Mouse (Mus musculus): ENCODE data around the gene Lnx2. TPM values are rescaled to one million over a fixed set of nuclear protein-coding genes. Genes with fewer than 3 reads are reported as not detected.

Lnx2 gene
- polyA plus RNA-seq, 1 experiment from 2014 or later = 4.2 TPM

DNA sequence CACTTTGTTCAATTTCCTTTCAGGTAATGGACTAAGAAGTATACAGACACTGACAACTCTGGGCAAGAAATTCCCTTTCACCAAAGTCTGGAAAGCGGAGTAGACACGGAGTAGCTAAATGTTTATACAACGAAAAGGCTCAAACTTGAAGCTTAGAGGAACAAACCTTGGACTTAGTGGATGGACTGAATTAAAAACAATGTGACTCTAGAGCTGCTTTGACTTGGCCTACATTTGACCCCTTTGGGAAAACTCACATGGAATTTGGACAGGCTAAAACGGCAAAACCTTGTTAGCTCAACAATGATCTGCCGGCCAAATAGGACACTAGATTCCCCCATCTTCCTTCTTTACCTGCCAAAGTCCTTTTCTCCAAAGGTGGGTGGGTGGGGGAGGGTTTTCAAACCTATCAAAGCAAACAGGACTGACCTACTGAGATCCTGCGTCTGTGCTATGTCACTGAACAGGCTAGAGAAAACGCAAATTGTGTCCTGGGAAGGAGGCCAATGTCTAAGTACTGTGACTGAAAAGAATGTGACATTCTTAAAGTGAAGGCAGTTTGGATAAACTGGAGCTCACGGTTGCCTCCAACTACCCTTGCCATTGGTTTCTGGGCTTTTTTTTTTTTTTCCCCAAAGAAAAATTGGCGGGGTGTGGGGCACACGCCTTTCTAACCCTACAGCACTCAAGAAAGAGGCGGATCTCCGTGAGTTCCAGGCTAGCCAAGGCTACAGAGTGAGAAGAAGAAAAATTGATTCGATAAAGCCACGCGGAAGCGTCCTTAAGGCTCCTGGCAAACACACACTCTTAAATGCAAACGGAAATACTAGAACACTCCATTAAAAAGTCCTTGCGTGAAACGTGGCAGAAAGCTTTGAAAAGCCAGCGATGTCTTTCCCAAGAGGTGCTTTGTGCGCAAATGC is 1.0 kb downstream of the Lnx2 start:
- peak overlapping the region; percentile 74; the same call in 1 of the 2 replicates for H3K27ac ChIP-seq (replicated peaks)
- WGBS = 15% methylated on average over 21 of the region's 21 CpGs
- no peaks in the 10 kb centered on the region; the same call in 1 of the 2 replicates for H3K27me3 ChIP-seq (replicated peaks)
- peak overlapping the region; percentile 58 for H3K4me3 ChIP-seq (replicated peaks)
- peak overlapping the region; percentile 97 for H3K4me2 ChIP-seq
- no peaks in the 10 kb centered on the region for H3K36me3 ChIP-seq
- H3K9ac ChIP-seq (replicated peaks) = peak overlapping the region; percentile 44
- H3K9me3 ChIP-seq (replicated peaks) = no peaks in the 10 kb centered on the region
- ATAC-seq (ENCODE audit: low FRiP score) = no peak
- H3K4me1 ChIP-seq = peaks cover 27% of the 10 kb centered on the region

DNA sequence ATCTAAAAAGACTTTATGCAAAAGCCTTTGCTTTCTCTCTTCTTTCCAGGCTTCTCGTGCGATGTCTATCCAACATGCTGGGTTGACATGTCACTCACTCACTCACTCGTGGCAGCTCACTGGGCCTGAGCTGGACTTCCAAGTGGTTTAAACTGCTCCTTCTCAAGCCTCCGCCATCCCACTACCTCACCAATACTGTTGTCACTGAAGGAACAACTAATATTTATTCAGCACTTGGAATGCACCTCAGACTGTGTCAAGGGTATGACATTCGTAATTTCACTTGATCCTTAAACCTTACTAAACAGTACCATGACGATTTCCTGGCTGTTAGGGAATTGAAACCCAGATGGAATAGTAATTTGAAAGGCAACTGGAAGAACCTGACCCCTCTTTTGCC is 2.6 kb downstream of the Lnx2 start:
- no peak overlapping the region for H3K4me2 ChIP-seq
- H3K27ac ChIP-seq (replicated peaks) = no peak overlapping the region
- no peaks in the 10 kb centered on the region for H3K36me3 ChIP-seq
- 87% methylated on average over 6 of the region's 6 CpGs for WGBS
- H3K4me3 ChIP-seq (replicated peaks) = no peak overlapping the region
- H3K9me3 ChIP-seq (replicated peaks) = no peaks in the 10 kb centered on the region
- H3K4me1 ChIP-seq = peaks cover 26% of the 10 kb centered on the region
- no peaks in the 10 kb centered on the region; the same call in 1 of the 2 replicates for H3K27me3 ChIP-seq (replicated peaks)
- H3K9ac ChIP-seq (replicated peaks) = no peak overlapping the region
- no peak for ATAC-seq (ENCODE audit: low FRiP score)

DNA sequence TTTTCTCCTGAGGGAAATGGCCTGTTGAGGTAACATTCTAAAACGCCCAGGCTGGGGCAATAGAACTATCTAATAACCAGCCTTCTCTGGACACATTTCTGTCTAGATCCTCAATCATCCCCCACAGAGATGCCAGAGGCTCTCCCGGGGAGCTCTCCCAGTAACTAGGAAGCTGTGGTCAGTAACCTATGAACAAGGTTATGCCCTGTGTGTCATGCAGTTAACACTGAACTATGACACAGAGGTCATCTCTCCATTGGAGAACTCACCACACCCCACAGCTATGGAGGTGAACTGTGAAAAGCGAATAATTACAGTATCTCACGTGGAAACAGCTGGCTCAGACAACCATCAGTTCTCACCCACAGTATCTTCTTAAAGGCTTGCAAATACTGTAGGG is 4.5 kb downstream of the Lnx2 start:
- H3K27ac ChIP-seq (replicated peaks) = no peak overlapping the region
- H3K36me3 ChIP-seq = no peaks in the 10 kb centered on the region
- no peak overlapping the region for H3K4me2 ChIP-seq
- H3K9me3 ChIP-seq (replicated peaks) = no peaks in the 10 kb centered on the region
- ATAC-seq (ENCODE audit: low FRiP score) = no peak
- 46% methylated on average over 4 of the region's 4 CpGs for WGBS
- H3K27me3 ChIP-seq (replicated peaks) = no peaks in the 10 kb centered on the region; the same call in 1 of the 2 replicates
- H3K4me1 ChIP-seq = peaks cover 14% of the 10 kb centered on the region
- H3K9ac ChIP-seq (replicated peaks) = no peak overlapping the region
- H3K4me3 ChIP-seq (replicated peaks) = no peak overlapping the region

DNA sequence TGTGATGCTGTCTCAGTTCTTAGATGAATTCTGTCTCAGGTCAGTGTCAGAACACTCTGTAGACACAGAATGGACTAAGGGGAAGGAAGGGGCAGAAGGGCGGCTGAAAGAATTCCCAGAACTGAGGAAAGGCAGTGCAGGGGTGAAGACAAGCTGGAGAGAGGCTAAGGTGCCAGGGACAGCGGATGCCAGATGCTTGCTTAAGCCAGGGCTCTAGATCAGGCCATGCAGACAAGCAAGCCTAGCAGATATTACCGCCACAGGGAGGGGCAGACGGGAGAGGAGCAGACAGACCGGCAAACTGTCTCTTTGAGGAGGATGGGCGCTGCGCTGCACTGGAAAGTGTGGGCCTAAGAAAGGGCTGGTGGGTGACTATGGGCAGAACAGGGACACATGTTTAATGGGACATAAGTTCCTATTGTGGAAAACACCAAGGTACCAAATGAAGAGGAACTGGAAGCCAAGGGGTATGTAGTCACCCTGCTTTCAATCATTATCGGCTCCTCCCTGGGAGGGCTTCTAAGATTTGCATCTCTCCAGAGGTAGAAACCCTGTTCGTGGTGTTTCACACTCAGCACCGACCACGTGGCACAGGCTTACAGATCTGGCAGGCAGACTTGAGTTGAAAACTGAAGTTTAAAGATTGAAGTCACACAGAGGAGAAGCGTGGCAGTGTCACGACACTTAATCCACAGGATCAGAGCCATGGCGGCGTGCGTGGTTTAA is 5.4 kb downstream of the Lnx2 start:
- no peak overlapping the region for H3K9ac ChIP-seq (replicated peaks)
- peaks cover 14% of the 10 kb centered on the region for H3K4me1 ChIP-seq
- H3K9me3 ChIP-seq (replicated peaks) = no peaks in the 10 kb centered on the region
- H3K27me3 ChIP-seq (replicated peaks) = no peaks in the 10 kb centered on the region; the same call in 1 of the 2 replicates
- H3K27ac ChIP-seq (replicated peaks) = no peak overlapping the region
- WGBS = 71% methylated on average over 16 of the region's 16 CpGs
- no peak for ATAC-seq (ENCODE audit: low FRiP score)
- no peak overlapping the region for H3K4me2 ChIP-seq
- H3K4me3 ChIP-seq (replicated peaks) = no peak overlapping the region
- no peaks in the 10 kb centered on the region for H3K36me3 ChIP-seq

DNA sequence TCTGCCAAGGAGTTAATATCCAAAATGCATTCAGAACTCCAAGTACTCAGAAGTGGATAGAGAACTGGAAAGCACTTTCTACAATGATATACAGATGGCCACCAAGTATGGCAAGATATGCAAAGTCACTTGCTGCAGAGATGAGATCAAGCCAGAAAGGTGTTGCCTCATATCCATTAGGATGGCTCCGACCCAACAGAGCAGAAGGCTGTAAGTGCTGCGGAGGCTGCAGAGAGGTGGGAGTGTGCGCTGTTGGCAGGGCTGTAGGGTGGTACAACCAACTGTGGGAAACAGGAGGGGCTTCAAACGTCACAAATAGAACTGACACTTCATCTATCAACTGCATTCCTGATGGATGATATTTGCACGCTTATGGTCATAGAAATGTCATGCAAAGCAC is 7.5 kb downstream of the Lnx2 start:
- no peaks in the 10 kb centered on the region for H3K9me3 ChIP-seq (replicated peaks)
- H3K4me2 ChIP-seq = no peak overlapping the region
- no peak overlapping the region for H3K9ac ChIP-seq (replicated peaks)
- H3K27me3 ChIP-seq (replicated peaks) = no peaks in the 10 kb centered on the region
- WGBS = 81% methylated on average over 5 of the region's 5 CpGs
- H3K4me3 ChIP-seq (replicated peaks) = no peak overlapping the region
- no peaks in the 10 kb centered on the region for H3K36me3 ChIP-seq
- no peak overlapping the region for H3K27ac ChIP-seq (replicated peaks)
- ATAC-seq (ENCODE audit: low FRiP score) = no peak
- no peaks in the 10 kb centered on the region for H3K4me1 ChIP-seq

DNA sequence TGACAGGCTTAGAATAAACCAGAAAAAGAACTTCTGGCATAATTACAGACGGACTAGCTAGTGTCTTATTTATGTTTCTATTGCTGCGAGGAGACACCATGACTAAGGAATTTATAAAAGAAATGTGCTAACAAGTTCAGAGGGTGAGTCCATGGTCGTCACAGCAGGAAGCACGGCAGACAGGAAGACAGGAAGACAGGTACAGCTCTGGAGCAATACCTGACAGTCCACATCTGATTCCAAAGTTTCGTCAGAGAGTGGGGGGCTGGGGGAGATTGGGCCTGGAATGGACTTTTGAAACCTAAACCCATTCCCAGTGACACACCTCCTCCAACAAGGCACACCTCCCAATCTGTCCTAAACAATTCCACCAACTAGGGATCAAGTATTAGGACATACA is 9.4 kb downstream of the Lnx2 start:
- no peak overlapping the region for H3K9ac ChIP-seq (replicated peaks)
- no peaks in the 10 kb centered on the region for H3K4me1 ChIP-seq
- WGBS = 74% methylated on average over 5 of the region's 5 CpGs
- H3K9me3 ChIP-seq (replicated peaks) = no peaks in the 10 kb centered on the region
- H3K27ac ChIP-seq (replicated peaks) = no peak overlapping the region
- no peak for ATAC-seq (ENCODE audit: low FRiP score)
- no peak overlapping the region for H3K4me3 ChIP-seq (replicated peaks)
- no peak overlapping the region for H3K4me2 ChIP-seq
- no peaks in the 10 kb centered on the region for H3K36me3 ChIP-seq
- H3K27me3 ChIP-seq (replicated peaks) = no peaks in the 10 kb centered on the region

DNA sequence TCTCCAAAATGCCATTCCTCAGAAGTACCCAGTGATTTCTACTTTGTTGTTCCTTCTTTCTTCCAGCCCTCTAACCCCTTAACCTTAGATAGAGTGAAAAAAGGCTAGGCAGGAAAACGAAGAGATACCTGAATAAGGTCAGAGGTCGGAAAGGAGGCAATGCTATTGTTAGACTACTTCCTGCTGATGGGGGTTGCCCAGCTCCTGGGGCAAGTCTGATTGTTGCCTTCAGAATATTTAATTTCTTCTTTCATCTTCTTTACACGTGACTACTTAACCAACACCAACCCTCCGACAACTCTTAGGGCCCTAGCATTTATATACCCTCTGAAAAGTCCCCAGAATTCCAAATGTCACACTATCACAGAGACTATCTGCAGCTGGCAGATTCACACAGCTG is 10.3 kb downstream of the Lnx2 start:
- Histone ChIP-seq H3K27me3 (replicated peaks) (no peaks in the 10 kb centered on the region), H3K4me3 (replicated peaks) (no peak overlapping the region), H3K9me3 (replicated peaks) (no peaks in the 10 kb centered on the region), H3K9ac (replicated peaks) (no peak overlapping the region), H3K36me3 (no peaks in the 10 kb centered on the region), H3K4me2 (no peak overlapping the region), H3K4me1 (no peaks in the 10 kb centered on the region), H3K27ac (replicated peaks) (no peak overlapping the region)
- 63% methylated on average over 4 of the region's 4 CpGs for WGBS
- ATAC-seq (ENCODE audit: low FRiP score) = no peak

DNA sequence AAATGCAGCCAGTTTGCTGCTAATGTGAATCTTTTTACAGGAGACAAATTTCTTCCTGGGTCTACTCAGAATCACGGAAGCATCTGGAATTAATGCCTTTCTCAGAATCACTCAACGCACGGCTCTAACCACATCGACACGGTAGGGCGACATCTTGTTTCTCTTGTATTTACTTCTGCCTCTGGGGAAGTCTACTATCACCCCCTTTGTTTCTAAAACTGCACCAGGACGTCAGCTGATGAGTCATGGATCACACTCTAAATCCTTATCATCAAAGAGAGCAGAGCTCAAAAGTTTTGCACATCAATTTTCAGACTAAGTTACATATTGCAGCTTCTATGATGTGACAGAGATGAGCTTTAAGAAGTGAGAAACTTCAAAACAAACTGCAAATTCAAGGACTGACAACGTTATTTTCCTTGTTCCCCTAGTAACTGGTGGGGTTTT is 13.1 kb downstream of the Lnx2 start:
- Histone ChIP-seq H3K27ac (replicated peaks) (no peak overlapping the region), H3K36me3 (no peaks in the 10 kb centered on the region), H3K4me1 (no peaks in the 10 kb centered on the region), H3K27me3 (replicated peaks) (no peaks in the 10 kb centered on the region), H3K4me2 (no peak overlapping the region), H3K9me3 (replicated peaks) (no peaks in the 10 kb centered on the region), H3K9ac (replicated peaks) (no peak overlapping the region), H3K4me3 (replicated peaks) (no peak overlapping the region)
- no peak for ATAC-seq (ENCODE audit: low FRiP score)
- 76% methylated on average over 8 of the region's 8 CpGs for WGBS

DNA sequence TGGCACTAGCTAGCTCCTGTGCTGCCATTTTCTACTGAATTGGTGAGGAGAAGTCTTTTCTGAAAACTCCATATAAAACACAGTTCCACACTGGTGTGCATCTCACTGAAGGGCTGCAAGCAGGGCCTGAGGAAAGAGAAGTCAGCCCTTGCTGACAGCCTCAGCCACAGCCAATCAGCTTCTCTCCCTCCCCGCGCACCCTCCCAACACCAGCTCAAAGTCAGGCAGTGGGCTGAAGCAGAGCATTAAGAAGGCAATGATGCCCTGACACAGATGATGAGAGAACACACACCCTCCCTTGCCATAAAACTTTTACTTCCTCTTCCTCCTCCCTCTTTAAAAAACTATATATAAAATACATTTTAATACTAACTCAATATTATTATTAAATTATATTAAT is 16.4 kb downstream of the Lnx2 start:
- no peak overlapping the region for H3K4me3 ChIP-seq (replicated peaks)
- H3K27me3 ChIP-seq (replicated peaks) = no peaks in the 10 kb centered on the region
- no peaks in the 10 kb centered on the region for H3K4me1 ChIP-seq
- no peaks in the 10 kb centered on the region for H3K9me3 ChIP-seq (replicated peaks)
- ATAC-seq (ENCODE audit: low FRiP score) = no peak
- no peak overlapping the region for H3K4me2 ChIP-seq
- 76% methylated on average over 2 of the region's 2 CpGs for WGBS
- no peaks in the 10 kb centered on the region for H3K36me3 ChIP-seq
- no peak overlapping the region for H3K27ac ChIP-seq (replicated peaks)
- H3K9ac ChIP-seq (replicated peaks) = no peak overlapping the region

DNA sequence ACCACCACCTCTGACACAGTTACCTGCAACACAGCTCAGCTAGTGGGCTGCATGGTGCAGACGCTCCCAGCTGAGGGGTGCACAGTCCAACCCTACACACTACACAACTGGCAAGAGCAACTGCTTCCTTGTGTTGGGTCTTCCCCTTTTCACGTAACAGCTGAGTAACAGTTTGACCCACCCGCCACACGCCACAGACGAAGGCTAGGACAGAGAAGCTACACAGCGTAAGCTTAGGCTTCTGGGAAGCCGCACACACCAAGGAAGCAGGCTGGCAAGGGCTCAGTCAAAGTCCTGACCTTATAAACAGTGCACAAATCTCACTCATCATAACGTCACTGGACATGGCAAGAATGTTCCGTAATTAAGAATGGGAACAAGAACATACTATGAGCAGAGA is 17.1 kb downstream of the Lnx2 start:
- Histone ChIP-seq H3K9ac (replicated peaks) (no peak overlapping the region), H3K4me2 (no peak overlapping the region), H3K36me3 (no peaks in the 10 kb centered on the region), H3K9me3 (replicated peaks) (no peaks in the 10 kb centered on the region), H3K4me1 (no peaks in the 10 kb centered on the region), H3K27ac (replicated peaks) (no peak overlapping the region), H3K27me3 (replicated peaks) (no peaks in the 10 kb centered on the region), H3K4me3 (replicated peaks) (no peak overlapping the region)
- 88% methylated on average over 9 of the region's 9 CpGs for WGBS
- ATAC-seq (ENCODE audit: low FRiP score) = no peak

DNA sequence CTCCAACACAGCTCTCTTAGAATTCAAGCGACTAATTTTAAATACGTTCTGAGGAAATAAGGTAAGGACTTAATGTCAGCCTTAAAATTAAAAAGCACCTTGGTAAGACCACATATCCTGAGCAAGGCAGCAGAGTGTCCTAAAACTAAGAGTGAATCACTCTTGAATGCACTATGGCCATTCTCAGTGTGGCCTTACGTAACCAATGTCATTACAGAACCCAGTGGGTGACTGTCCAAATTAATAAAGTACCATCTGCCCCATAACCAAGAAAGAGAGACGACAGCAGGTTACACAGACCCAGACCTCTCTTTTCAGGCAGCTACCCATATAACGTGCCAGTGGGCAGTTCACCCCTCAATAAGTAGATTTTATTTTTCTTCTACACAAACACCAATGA is 17.7 kb downstream of the Lnx2 start:
- Histone ChIP-seq H3K27ac (replicated peaks) (no peak overlapping the region), H3K9me3 (replicated peaks) (no peaks in the 10 kb centered on the region), H3K36me3 (no peaks in the 10 kb centered on the region), H3K4me3 (replicated peaks) (no peak overlapping the region), H3K4me2 (no peak overlapping the region), H3K27me3 (replicated peaks) (no peaks in the 10 kb centered on the region), H3K4me1 (no peaks in the 10 kb centered on the region), H3K9ac (replicated peaks) (no peak overlapping the region)
- WGBS = 83% methylated on average over 5 of the region's 5 CpGs
- no peak for ATAC-seq (ENCODE audit: low FRiP score)

Data from neural tube, embryonic 15.5 days (tissue).